Mouse (Mus musculus): ENCODE results near the gene Gsx1. TPM values are rescaled to one million over a fixed set of nuclear protein-coding genes. Genes with fewer than 3 reads are reported as not detected.
A peak's percentile ranks its signal among the peaks of the same experiment; 100 is the strongest.

The Gsx1 gene
- polyA plus RNA-seq (2014; fragmentation: Nextera tagmentation; extraction: Ambion mirVana), result 5.7 and 8.6 TPM in 2 replicates

GRCm38 (mm10) chr5:147188571-147188975, at the start of gene Gsx1:
Gsx1 (plus strand) TSS chr5:147188696.
- H3K9ac ChIP-seq (replicated peaks; ENCODE audit: low read length), result peak within 1 kb of the TSS; percentile 34; the same call in 1 of the 2 replicates
- peaks cover 80% of the 10 kb centered on the region for H3K27me3 ChIP-seq (ENCODE audit: control insufficient read depth, insufficient read depth, low read length)
- under 1% methylated on average over 36 of the region's 37 CpGs for WGBS
- DNase-seq (peak; percentile 82), ATAC-seq (ENCODE audit: low FRiP score, low TSS enrichment) (peak; percentile 63)
- no peaks in the 10 kb centered on the region for H3K36me3 ChIP-seq (ENCODE audit: control insufficient read depth, insufficient read depth, low read length)
- no peaks in the 10 kb centered on the region for H3K9me3 ChIP-seq (ENCODE audit: control insufficient read depth, low read length)
- peaks cover 22% of the 10 kb centered on the region; the same call in 1 of the 2 replicates for H3K4me1 ChIP-seq (ENCODE audit: control insufficient read depth, insufficient read depth, low read length)
- H3K27ac ChIP-seq (replicated peaks; ENCODE audit: low read depth, low read length), result no peak within 1 kb of the TSS
- peak within 1 kb of the TSS; percentile 36 for H3K4me3 ChIP-seq (replicated peaks; ENCODE audit: low read depth, low read length)
- H3K4me2 ChIP-seq (ENCODE audit: low read length), result peak within 1 kb of the TSS; percentile 64

DNA sequence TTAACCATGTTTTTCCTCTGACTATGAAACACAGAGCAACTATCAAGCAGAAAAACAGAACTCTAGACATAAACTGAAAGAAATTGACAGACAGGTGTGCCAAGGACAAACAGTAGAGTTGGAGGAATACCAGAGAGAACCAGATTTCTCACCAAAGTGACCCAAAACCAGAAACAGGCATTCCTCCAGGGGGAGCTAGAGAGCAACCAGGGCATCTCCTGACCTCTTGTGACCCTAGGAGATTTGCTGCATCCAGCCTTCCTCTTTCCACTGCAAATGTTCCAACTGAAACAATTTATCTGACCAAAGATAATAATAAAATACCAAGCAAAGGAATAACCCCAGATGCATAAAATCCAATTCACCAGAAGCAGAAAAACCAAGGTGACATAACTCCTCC, 41.2 kb upstream of the Gsx1 start:
- H3K9ac ChIP-seq (replicated peaks; ENCODE audit: low read length), result no peak overlapping the region
- H3K4me3 ChIP-seq (replicated peaks; ENCODE audit: low read depth, low read length), result no peak overlapping the region
- H3K9me3 ChIP-seq (ENCODE audit: control insufficient read depth, low read length), result peaks cover 6% of the 10 kb centered on the region; the same call in 1 of the 2 replicates
- DNase-seq (no peak), ATAC-seq (ENCODE audit: low FRiP score, low TSS enrichment) (no peak)
- H3K4me2 ChIP-seq (ENCODE audit: low read length), result no peak overlapping the region
- H3K4me1 ChIP-seq (ENCODE audit: control insufficient read depth, insufficient read depth, low read length), result no peaks in the 10 kb centered on the region
- no peak overlapping the region for H3K27ac ChIP-seq (replicated peaks; ENCODE audit: low read depth, low read length)
- no peaks in the 10 kb centered on the region for H3K36me3 ChIP-seq (ENCODE audit: control insufficient read depth, insufficient read depth, low read length)
- H3K27me3 ChIP-seq (ENCODE audit: control insufficient read depth, insufficient read depth, low read length), result no peaks in the 10 kb centered on the region; the same call in 1 of the 2 replicates

DNA sequence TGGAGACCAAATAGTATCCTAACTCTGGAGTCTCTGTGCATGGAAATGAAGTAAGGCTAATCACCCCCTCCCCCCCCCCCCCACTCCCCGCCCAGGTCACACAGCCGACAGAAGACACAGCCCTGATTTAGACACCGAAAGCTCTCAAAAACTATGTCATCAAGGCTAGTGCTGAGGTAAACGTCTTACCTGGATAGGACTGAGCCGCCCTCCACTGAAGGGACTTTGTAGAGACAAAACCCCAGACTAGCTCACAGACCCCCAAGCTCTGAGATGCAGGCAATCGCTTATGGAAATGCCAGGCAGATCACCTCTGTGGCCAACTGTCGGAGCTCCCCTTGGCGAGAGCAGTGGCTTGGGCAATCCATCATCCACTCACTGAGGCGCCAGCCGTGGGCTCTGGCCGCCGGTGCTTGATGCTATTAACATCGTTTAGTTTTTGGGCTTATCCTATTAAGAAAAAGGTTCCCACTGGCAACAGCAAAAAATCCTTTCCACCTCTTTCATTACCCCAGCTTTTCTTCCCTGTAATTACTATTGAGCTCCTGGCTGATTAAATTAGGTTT, 33.6 kb upstream of the Gsx1 start:
- 6% methylated on average over 13 of the region's 13 CpGs for WGBS

GRCm38 (mm10) chr5:147155449-147156133, 32.9 kb upstream of the Gsx1 start:
- H3K4me2 ChIP-seq (ENCODE audit: low read length), result peak overlapping the region; percentile 33
- DNase-seq (peak; percentile 78), ATAC-seq (ENCODE audit: low FRiP score, low TSS enrichment) (peak; percentile 79; the same call in 1 of the 2 replicates)
- WGBS, result under 1% methylated on average over 13 of the region's 13 CpGs
- H3K9me3 ChIP-seq (ENCODE audit: control insufficient read depth, low read length), result no peaks in the 10 kb centered on the region
- H3K4me1 ChIP-seq (ENCODE audit: control insufficient read depth, insufficient read depth, low read length), result peaks cover 14% of the 10 kb centered on the region; the same call in 1 of the 2 replicates
- H3K36me3 ChIP-seq (ENCODE audit: control insufficient read depth, insufficient read depth, low read length), result no peaks in the 10 kb centered on the region
- H3K4me3 ChIP-seq (replicated peaks; ENCODE audit: low read depth, low read length), result no peak overlapping the region
- H3K9ac ChIP-seq (replicated peaks; ENCODE audit: low read length), result no peak overlapping the region
- H3K27me3 ChIP-seq (ENCODE audit: control insufficient read depth, insufficient read depth, low read length), result peaks cover 9% of the 10 kb centered on the region
- H3K27ac ChIP-seq (replicated peaks; ENCODE audit: low read depth, low read length), result no peak overlapping the region; the same call in 1 of the 2 replicates

More for the DNA sequence above, 33.6 kb upstream of the Gsx1 start:
- Histone ChIP-seq H3K9ac (replicated peaks; ENCODE audit: low read length) (no peak overlapping the region), H3K36me3 (ENCODE audit: control insufficient read depth, insufficient read depth, low read length) (no peaks in the 10 kb centered on the region), H3K27ac (replicated peaks; ENCODE audit: low read depth, low read length) (no peak overlapping the region; the same call in 1 of the 2 replicates), H3K9me3 (ENCODE audit: control insufficient read depth, low read length) (no peaks in the 10 kb centered on the region), H3K4me2 (ENCODE audit: low read length) (peak overlapping the region; percentile 33), H3K4me1 (ENCODE audit: control insufficient read depth, insufficient read depth, low read length) (peaks cover 14% of the 10 kb centered on the region; the same call in 1 of the 2 replicates), H3K27me3 (ENCODE audit: control insufficient read depth, insufficient read depth, low read length) (peaks cover 9% of the 10 kb centered on the region), H3K4me3 (replicated peaks; ENCODE audit: low read depth, low read length) (no peak overlapping the region)
- DNase-seq, result peak; percentile 48
- no peak for ATAC-seq (ENCODE audit: low FRiP score, low TSS enrichment)

DNA sequence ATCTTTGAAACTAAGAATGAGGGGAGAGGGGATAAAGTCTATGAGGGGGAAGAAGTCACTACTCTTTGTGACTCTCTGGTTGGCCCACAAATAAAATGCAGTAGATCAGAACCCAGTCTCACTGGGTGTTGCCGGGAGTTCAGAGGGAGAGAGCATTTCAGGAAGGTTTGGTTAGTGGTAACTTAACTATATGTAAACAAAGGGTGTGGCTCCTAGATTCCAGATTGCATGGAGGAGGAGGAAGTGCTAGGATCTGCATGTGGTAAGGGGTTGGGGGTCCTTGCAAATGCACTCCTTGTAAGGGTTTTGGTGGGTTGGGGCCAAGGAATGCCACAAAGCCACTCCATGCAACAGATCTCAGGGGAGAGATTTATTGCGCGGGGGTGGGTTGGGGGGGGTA, 32.1 kb upstream of the Gsx1 start:
- no peak overlapping the region for H3K9ac ChIP-seq (replicated peaks; ENCODE audit: low read length)
- H3K27ac ChIP-seq (replicated peaks; ENCODE audit: low read depth, low read length), result no peak overlapping the region
- H3K4me3 ChIP-seq (replicated peaks; ENCODE audit: low read depth, low read length), result no peak overlapping the region
- H3K4me1 ChIP-seq (ENCODE audit: control insufficient read depth, insufficient read depth, low read length), result peaks cover 14% of the 10 kb centered on the region; the same call in 1 of the 2 replicates
- H3K4me2 ChIP-seq (ENCODE audit: low read length), result no peak overlapping the region
- H3K9me3 ChIP-seq (ENCODE audit: control insufficient read depth, low read length), result no peaks in the 10 kb centered on the region
- ATAC-seq (ENCODE audit: low FRiP score, low TSS enrichment), result no peak
- 36% methylated on average over 3 of the region's 3 CpGs for WGBS
- H3K27me3 ChIP-seq (ENCODE audit: control insufficient read depth, insufficient read depth, low read length), result peaks cover 9% of the 10 kb centered on the region
- no peak for DNase-seq
- H3K36me3 ChIP-seq (ENCODE audit: control insufficient read depth, insufficient read depth, low read length), result no peaks in the 10 kb centered on the region

DNA sequence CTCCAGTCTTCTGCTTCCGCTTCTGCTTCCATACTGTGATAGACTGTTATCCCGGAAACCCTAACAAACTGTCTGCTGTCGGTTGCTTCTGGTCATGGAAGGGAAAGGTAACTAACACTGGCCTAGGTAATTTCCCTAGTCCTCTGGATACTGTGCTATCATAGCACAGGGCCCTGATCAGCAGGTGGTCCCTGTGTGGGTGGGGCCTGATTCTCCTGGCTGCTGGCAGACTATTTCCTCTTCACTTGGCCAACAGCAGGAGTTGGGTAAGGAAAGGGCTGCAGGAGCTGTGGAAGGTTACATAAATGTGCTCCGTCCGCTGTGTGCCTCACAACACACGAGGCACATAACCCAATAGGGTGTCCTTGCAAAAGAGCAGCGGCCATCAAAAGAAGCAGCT, 31.1 kb upstream of the Gsx1 start:
- 77% methylated on average over 7 of the region's 7 CpGs for WGBS
- Histone ChIP-seq H3K4me1 (ENCODE audit: control insufficient read depth, insufficient read depth, low read length) (peaks cover 14% of the 10 kb centered on the region; the same call in 1 of the 2 replicates), H3K4me3 (replicated peaks; ENCODE audit: low read depth, low read length) (no peak overlapping the region), H3K36me3 (ENCODE audit: control insufficient read depth, insufficient read depth, low read length) (no peaks in the 10 kb centered on the region), H3K27ac (replicated peaks; ENCODE audit: low read depth, low read length) (no peak overlapping the region), H3K27me3 (ENCODE audit: control insufficient read depth, insufficient read depth, low read length) (peaks cover 9% of the 10 kb centered on the region), H3K9ac (replicated peaks; ENCODE audit: low read length) (no peak overlapping the region), H3K4me2 (ENCODE audit: low read length) (no peak overlapping the region), H3K9me3 (ENCODE audit: control insufficient read depth, low read length) (no peaks in the 10 kb centered on the region)
- ATAC-seq (ENCODE audit: low FRiP score, low TSS enrichment), result no peak
- no peak for DNase-seq

DNA sequence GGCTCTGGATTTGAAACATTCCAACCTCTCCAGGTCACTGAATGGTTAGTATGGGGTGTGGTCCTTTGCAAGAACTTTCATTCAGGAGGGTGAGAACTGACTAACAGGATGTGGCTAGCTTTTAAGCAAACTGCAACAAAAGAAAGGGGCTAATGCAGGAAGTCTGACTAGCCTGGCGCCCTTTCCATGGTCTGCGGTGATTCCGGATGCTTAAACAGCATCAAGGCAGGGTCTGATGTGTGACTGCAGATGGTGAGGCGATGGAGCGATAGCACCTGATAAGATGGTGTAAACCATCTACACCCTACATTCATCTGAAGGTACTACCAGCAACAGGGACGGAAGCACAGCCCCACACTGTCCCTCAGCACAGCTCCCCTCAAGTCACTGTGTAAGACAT, 29.2 kb upstream of the Gsx1 start:
- ATAC-seq (ENCODE audit: low FRiP score, low TSS enrichment) (no peak), DNase-seq (no peak)
- Histone ChIP-seq H3K27ac (replicated peaks; ENCODE audit: low read depth, low read length) (no peak overlapping the region), H3K4me1 (ENCODE audit: control insufficient read depth, insufficient read depth, low read length) (peaks cover 14% of the 10 kb centered on the region; the same call in 1 of the 2 replicates), H3K4me3 (replicated peaks; ENCODE audit: low read depth, low read length) (no peak overlapping the region), H3K36me3 (ENCODE audit: control insufficient read depth, insufficient read depth, low read length) (no peaks in the 10 kb centered on the region), H3K9me3 (ENCODE audit: control insufficient read depth, low read length) (no peaks in the 10 kb centered on the region), H3K27me3 (ENCODE audit: control insufficient read depth, insufficient read depth, low read length) (peaks cover 9% of the 10 kb centered on the region), H3K9ac (replicated peaks; ENCODE audit: low read length) (no peak overlapping the region), H3K4me2 (ENCODE audit: low read length) (no peak overlapping the region)
- WGBS, result 94% methylated on average over 6 of the region's 6 CpGs

DNA sequence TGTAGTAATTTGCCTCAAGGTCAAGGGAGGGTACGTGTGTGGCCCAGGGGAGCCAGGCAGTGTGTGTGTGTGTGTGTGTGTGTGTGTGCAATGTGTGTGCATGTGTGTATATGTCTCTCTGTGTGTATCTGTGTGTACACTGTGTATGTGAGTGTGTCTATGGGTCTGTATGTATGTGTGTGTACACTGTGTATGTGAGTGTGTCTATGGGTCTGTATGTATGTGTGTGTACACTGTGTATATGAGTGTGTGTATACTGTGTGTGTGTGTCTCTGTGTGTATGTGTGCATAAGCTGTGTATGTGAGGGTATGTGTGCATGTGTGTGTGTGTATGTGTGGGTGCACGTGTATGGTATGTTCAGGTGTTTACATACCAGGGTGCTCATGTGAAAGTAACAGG, 28.7 kb upstream of the Gsx1 start:
- Histone ChIP-seq H3K27ac (replicated peaks; ENCODE audit: low read depth, low read length) (no peak overlapping the region), H3K4me1 (ENCODE audit: control insufficient read depth, insufficient read depth, low read length) (peaks cover 13% of the 10 kb centered on the region; the same call in 1 of the 2 replicates), H3K27me3 (ENCODE audit: control insufficient read depth, insufficient read depth, low read length) (peaks cover 9% of the 10 kb centered on the region), H3K36me3 (ENCODE audit: control insufficient read depth, insufficient read depth, low read length) (no peaks in the 10 kb centered on the region), H3K9ac (replicated peaks; ENCODE audit: low read length) (no peak overlapping the region), H3K4me2 (ENCODE audit: low read length) (no peak overlapping the region), H3K4me3 (replicated peaks; ENCODE audit: low read depth, low read length) (no peak overlapping the region), H3K9me3 (ENCODE audit: control insufficient read depth, low read length) (no peaks in the 10 kb centered on the region)
- WGBS, result 89% methylated on average over 2 of the region's 2 CpGs
- DNase-seq (no peak), ATAC-seq (ENCODE audit: low FRiP score, low TSS enrichment) (no peak)

GRCm38 (mm10) chr5:147165060-147165459, 23.4 kb upstream of the Gsx1 start:
- Histone ChIP-seq H3K4me2 (ENCODE audit: low read length) (no peak overlapping the region), H3K27me3 (ENCODE audit: control insufficient read depth, insufficient read depth, low read length) (no peaks in the 10 kb centered on the region), H3K36me3 (ENCODE audit: control insufficient read depth, insufficient read depth, low read length) (no peaks in the 10 kb centered on the region), H3K4me1 (ENCODE audit: control insufficient read depth, insufficient read depth, low read length) (no peaks in the 10 kb centered on the region), H3K27ac (replicated peaks; ENCODE audit: low read depth, low read length) (no peak overlapping the region), H3K9me3 (ENCODE audit: control insufficient read depth, low read length) (no peaks in the 10 kb centered on the region), H3K9ac (replicated peaks; ENCODE audit: low read length) (no peak overlapping the region), H3K4me3 (replicated peaks; ENCODE audit: low read depth, low read length) (no peak overlapping the region)
- ATAC-seq (ENCODE audit: low FRiP score, low TSS enrichment), result no peak
- WGBS, result 86% methylated on average over 6 of the region's 6 CpGs
- peak; percentile 13 for DNase-seq
